Mouse (Mus musculus) thymus, postnatal 4 days (tissue): ENCODE measurements at regions not wholly inside any gene's neighbourhood (a gene's known extent, or its start where the extent isn't known, plus 50 kb on each side); places are given as distances from the start of the nearest gene placed in this dataset.
A peak's percentile ranks its signal among the peaks of the same experiment; 100 is the strongest.

ENCODE experiments used
- DNase-seq: peaks from one replicate; pipeline ENCODE4 v3.0.0; 2021

DNA sequence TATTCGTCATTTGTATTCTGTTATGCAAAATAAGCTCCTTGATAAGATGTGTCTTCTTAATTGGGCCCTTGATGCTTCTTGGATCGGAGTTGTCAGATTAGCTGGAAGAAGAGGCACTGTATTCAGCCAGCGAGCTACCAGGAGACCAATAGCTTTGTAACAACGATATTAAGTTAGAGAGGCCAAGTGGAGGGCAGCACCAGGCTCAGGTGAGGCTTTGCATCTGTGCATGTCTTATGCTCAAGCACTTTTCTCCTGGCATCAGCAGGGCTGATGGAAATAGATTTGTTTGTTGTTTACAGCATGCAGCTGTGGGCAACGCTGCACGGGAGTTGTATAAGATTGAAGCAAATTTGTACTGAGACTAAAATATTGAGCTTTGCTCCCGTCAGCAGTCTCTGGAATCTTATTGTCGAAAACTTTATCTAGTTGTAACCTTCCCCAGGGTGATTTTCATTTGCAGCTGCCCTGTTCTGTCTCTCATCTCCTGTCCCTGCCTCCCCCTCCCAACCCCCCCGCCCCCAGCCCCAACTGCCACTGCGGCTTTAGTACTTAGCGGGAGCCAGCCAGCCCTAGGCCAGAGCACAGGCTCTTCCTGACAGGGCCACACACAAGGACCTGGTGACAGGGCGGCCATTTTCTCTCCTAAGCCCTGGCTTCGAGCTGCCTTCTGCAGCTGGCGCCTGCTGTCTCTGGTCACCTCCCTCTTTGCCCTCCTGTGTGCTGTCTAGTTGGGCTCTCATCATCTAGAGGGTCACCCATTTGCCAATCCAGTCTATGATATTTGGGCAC, 247.3 kb downstream of the Tshz3 start:
- DNase-seq, result no peak

- no peak for DNase-seq
Observed at GRCm38 (mm10) chr7:36949511-36949910, 251.6 kb downstream of the Tshz3 start.

DNA sequence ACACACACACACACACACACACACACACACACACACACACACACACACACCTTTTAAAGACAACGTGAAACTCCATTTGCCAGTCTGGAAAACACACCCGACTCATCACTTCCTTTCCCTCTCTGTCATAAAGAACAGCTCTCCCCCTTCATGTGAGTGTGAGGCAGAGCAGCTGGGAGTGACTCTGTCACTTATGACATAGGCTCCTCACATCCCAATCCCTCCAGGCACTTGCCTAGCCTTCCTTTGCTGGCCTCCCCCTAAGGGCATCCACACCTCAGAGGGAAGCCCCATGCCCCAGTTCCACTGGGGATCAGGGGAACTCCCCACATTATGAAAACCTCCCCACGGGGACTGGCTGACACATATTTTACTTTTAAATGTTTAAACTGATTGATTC, 257.5 kb downstream of the Tshz3 start:
- no peak for DNase-seq

DNA sequence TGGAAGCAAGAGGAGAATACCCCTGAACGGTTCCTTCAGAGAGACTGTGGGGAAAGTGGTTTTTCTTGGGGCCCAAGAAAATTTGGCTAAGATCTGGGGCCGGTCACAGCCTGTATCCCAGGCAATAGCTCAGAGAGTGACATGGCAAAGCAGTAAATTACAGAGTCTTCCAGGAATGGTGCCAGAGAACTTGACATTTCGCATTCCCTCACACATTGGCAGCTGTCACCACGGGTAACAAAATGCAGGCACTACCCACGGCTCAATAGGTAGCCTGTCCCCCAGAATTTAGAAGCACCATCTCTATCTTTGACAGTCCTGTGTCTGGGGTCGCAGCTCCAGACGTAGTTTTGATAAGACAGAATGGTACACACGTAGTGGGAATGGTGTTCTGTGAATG, 260.3 kb downstream of the Tshz3 start:
- no peak for DNase-seq

DNA sequence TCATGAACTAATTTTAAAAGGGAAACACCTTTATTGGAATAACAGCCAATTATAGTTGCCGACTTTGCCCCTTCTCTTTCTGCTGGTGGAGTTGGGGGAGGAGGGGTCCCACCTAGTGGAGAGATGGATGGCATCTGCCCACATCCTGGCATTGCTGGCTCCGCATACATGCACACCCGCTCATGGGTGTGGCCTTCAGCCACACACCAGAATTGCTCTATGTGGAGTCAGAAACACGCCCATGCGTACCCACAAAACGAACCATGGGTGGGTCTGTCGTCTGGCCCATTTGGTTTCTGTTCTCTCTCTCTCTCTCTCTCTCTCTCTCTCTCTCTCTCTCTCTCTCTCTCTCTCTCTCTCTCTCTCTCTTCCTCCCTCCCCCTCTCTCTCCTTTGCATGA, 273.9 kb downstream of the Tshz3 start:
- DNase-seq, result no peak

DNA sequence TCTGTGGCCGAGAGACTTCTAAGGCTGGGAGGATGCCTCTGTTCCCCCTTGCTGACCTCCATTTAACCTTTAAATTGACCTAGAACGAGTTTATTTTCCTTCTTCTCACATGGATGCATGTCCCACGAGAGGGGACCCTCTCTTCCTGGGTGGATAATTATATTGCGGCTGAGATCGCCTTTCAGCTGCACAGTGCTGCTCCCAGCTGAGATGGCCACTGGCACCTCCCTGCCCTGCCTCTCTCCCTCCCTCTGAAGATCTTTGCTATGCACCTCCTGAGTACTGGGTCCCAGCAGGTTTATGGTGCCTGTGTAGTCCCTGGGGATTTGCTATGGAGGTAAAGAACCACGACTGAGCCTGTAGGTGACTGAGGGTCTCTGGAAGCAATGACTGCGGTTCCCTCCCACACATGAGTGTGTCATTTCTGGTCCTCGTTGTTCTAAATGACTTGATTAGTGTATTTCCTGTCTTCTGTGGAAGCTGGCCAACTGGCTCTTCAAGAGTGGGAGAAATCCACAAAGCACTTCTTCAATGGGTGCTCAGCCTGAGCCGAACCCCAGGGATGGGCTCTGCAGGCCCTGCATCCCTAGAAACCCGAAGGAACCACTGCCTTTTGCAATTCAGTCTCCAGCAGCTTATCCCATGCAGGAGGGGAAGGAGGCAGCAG, 275.9 kb downstream of the Tshz3 start:
- no peak for DNase-seq

- peak; percentile 24 for DNase-seq
Observed at GRCm38 (mm10) chr7:36974573-36974972, 276.7 kb downstream of the Tshz3 start.

- no peak for DNase-seq
Observed at GRCm38 (mm10) chr7:36975475-36975874, 277.6 kb downstream of the Tshz3 start.

- DNase-seq, result no peak
Observed at GRCm38 (mm10) chr7:36977819-36978218, 279.9 kb downstream of the Tshz3 start.

GRCm38 (mm10) chr7:36989380-36989779, 291.5 kb downstream of the Tshz3 start:
- DNase-seq, result no peak

GRCm38 (mm10) chr7:37004601-37005000, 306.7 kb downstream of the Tshz3 start:
- DNase-seq, result no peak

GRCm38 (mm10) chr7:37005701-37006100, 307.8 kb downstream of the Tshz3 start:
- DNase-seq, result peak; percentile 10

DNA sequence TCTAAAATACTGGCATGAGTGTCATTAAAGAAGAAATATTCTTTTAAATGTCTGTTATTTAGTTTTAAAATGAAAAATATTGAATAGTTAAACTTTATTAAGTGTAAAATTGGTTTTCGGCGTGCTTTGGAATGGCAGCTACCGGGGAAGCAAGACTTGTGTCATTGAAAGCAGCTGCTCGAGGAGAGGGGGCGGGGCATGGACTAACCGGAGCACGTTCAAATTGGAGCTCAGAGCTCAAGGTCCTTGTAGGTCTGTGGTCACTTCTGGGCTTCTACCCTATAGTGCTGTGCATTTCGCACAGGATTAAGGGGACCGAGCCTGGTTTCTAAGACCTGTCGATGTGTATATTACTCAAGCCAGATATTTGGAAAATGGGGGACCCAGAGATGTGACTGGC, 309.0 kb downstream of the Tshz3 start:
- no peak for DNase-seq

GRCm38 (mm10) chr7:37011180-37011754, 313.3 kb downstream of the Tshz3 start:
- no peak for DNase-seq

DNA sequence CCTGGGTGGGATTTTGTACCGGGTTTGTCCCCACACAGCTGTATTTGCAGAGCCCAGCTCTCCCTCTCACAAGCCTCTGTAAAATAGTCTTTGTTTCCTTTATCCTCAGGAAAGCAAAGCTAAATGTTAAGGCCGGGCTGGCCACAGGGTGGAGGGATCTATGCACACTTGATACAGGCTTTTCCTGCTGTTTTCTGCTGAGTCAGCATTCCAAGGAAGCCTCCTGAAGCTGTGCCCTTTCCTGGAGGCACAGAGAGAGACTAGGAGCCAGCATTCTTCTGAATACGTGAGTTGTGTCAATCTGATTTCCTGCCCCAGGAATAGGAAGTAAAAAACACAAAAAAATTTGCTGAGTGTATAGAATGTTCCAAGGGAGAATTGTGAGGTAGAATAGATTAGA, 322.2 kb downstream of the Tshz3 start:
- no peak for DNase-seq

GRCm38 (mm10) chr7:37024501-37025025, 326.6 kb downstream of the Tshz3 start:
- no peak for DNase-seq

DNA sequence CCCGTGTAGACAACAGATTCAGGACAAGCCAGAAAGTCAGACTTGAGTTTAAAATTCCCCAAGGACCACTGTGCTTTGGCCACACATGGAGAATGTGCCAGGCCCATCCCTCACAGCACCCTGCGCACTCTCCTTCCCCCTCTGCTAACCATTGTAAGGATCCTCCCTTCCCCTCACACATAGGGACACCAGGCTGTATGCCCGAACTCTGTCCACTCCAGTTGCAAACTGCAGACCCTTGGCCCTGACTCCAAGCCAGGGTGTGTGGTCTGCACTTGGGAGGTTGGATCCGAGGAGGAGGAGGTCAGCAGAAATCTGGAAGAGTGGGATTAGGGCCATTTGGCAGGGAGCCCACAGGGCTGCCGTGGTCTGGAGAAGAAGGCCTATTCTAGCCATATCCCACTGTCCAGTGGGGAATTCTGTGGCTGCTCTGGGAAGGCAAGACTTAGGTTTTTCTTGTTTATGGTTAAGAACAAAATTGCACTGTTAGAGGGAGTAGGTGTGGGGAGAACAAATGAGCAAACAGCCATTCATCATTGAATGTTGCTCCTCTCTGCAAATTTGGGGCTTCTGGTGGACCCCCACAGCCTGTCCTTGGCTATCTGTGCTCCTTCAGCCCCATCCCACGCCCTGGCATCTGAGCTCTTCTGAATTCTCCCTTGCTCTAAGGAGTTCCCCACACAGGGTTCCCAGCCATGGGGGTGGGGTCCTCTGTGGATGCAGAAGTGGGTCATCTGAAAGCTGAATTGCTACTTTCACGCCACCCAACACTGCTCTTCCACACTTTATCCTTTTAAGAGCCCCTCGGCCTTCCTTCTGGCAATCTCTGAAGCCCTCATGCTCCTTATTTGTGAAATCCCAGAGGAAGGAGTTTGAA, 366.9 kb downstream of the Tshz3 start:
- DNase-seq, result no peak

- DNase-seq, result no peak
Observed at GRCm38 (mm10) chr7:37077698-37078097, 379.8 kb downstream of the Tshz3 start.

- no peak for DNase-seq
Observed at GRCm38 (mm10) chr7:37078140-37078539, 380.2 kb downstream of the Tshz3 start.

GRCm38 (mm10) chr7:37089726-37090125, 391.8 kb downstream of the Tshz3 start:
- DNase-seq, result no peak

DNA sequence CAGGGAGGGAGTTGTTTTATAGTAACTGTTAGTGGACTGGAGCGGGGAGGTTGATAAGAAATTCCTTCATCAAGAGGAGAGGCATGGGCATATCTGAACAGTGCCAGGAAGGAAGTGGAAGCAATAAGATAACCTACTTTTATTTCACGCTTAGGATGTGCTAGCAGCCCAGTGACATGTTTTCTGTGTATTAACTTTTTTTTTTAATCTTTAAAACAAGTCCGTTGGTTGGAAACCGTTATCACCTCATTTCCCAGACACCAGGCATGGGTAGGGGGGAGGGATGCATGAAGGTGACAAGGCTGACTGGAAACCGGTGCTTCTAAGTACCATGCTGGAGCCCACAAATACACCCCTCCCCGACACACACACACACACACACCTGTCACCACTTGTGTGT, 394.7 kb downstream of the Tshz3 start:
- DNase-seq, result no peak

- no peak for DNase-seq
Observed at GRCm38 (mm10) chr7:37093721-37094120, 395.8 kb downstream of the Tshz3 start.

- no peak for DNase-seq
Observed at GRCm38 (mm10) chr7:37095839-37096238, 397.9 kb downstream of the Tshz3 start.
